Mouse (Mus musculus): ENCODE measurements around the gene Nanog.

DNA sequence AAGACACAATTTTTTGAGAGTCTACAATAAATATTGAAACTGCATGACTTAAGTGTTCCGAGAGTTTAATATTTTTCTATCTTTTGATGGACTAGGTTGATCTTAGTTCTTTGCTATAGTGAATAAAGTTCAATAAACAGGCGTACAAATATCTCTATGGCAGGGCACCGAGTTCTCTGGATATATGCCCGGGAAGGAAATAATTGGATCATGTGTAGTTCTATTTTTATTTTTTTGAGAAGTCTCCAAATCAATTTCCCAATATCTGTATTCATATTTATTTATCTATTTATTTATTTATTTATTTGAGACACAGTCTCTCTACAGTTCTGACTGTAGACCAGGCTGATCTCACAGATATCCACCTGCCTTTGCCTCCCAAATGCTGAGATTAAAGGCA is 36.4 kb upstream of the Nanog start:
- TF ChIP-seq CTCF (IDR thresholded peaks at IDR 0.05) (no peak), EP300 (IDR thresholded peaks at IDR 0.05) (no peak)

Measured in lung, postnatal 0 days (tissue).